Mouse (Mus musculus) cerebellum, adult (tissue): ENCODE measurements around the gene Ube4b.

Source experiments
- ATAC-seq: cut with Nextera tagmentation; 2 replicates; pipeline ENCODE4 v1.9.2; 2017; ENCODE audit warnings: mild to moderate bottlenecking, moderate library complexity, mixed read lengths; ENCODE audit not compliant: insufficient number of reproducible peaks, low FRiP score, low TSS enrichment

The Ube4b gene

GRCm38 (mm10) chr4:149396433-149397306 lies 29.9 kb downstream of the Ube4b start:
- ATAC-seq = no peak

- ATAC-seq = no peak
Measured at GRCm38 (mm10) chr4:149395581-149395980, 31.0 kb downstream of the Ube4b start.

DNA sequence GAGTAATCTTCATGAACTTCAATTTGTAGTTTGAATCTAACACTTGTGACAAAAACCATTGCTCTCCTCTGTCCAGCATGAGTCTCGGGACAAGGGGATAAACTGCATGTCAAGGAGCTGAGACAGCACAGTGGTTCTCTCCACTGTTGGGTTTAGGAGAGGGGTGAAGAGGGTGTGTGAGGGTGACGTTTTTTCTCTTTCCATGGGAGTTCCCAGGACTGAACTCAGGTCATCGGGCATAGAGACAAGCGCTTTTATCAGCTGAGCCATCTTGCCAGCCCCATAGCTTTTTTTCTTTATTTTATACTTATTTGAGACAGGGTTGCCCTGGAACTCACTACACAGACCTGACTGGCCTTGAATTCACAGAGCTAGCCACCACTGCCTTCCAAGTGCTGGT lies 32.3 kb downstream of the Ube4b start:
- ATAC-seq = no peak

GRCm38 (mm10) chr4:149393311-149393995 lies 33.1 kb downstream of the Ube4b start:
- no peak for ATAC-seq

GRCm38 (mm10) chr4:149392359-149392758 lies 34.2 kb downstream of the Ube4b start:
- ATAC-seq = no peak

GRCm38 (mm10) chr4:149381001-149381400 lies 45.5 kb downstream of the Ube4b start:
- ATAC-seq = no peak

- ATAC-seq = no peak
Measured at GRCm38 (mm10) chr4:149379881-149380280, 46.7 kb downstream of the Ube4b start.

DNA sequence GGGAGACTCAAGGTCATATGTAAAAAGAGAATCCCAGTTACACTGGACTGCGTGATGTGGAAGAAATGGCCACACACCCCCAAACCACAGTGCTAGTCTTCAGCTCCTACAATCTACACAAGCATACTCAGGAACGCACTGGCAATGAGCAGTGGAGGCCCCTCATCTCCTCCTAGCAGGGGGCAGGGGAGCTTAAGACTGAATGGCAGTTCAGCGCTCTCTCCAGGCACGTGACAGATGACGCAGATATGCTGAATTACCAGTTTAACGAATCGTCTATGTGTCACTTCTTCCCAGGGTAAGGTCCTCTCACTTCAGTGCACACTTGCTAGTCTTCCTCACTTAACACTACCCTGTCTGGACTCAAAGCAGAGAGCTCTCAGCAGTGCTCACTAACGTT lies 47.7 kb downstream of the Ube4b start:
- no peak for ATAC-seq

DNA sequence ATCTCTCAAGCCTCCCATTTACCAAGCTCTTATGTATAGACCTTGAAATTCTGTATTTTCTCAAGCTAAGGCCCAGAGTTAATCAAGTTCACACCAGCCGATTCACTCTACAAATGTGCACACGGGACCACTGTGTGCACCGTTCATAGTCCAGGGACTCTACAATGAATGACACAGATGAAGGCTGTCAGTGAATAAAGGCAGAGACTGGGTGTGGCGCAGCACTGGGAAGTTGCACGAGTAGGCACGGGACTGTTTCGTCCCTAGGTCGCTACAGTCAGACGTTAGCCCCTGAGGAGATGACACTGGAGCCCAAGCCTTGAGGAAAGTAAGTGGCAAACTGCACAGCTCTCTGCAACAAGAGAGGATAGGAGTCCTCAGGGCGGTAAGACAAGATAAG lies 50.5 kb downstream of the Ube4b start:
- ATAC-seq = no peak

DNA sequence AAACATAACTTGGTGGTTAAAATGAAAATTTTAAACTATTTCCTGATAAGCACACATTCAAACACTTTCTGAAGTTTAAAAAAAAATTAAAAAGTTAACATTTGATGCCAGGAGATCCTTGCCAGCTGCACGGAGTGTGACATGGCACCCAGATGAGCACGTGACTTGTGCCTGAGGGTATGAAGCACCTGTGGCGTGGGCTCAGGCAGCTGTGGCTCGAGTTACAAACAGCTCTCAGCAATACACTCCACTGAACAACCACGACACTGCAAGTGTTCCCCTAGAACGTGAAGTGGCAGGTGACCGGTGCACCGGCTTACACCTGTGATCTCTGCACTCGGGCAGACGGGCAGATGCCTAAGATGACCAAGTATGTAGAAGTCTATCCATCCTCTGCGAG lies 51.9 kb downstream of the Ube4b start:
- ATAC-seq = no peak

DNA sequence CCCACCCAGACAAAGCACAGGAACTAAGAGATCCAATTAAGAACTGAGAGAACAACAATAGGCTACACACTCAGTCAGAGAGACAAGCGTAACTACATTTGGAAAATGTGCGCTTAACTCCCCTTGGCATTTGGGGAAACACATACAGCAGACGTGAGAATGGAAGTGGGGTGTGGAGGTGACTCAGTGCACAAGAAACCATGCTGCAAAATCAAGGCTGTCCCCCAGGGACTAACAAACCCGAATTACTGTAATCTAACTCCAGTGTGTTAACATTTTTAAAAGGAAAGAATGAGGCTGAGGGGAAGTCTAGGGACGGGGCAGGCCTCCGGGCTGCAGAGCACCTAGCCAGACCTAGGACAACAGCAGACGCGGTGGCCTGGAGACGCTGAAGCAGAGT lies 52.6 kb downstream of the Ube4b start:
- ATAC-seq = no peak

- ATAC-seq = no peak
Measured at GRCm38 (mm10) chr4:149373431-149373830, 53.1 kb downstream of the Ube4b start.

- no peak for ATAC-seq
Measured at GRCm38 (mm10) chr4:149365702-149366370, 60.7 kb downstream of the Ube4b start.

DNA sequence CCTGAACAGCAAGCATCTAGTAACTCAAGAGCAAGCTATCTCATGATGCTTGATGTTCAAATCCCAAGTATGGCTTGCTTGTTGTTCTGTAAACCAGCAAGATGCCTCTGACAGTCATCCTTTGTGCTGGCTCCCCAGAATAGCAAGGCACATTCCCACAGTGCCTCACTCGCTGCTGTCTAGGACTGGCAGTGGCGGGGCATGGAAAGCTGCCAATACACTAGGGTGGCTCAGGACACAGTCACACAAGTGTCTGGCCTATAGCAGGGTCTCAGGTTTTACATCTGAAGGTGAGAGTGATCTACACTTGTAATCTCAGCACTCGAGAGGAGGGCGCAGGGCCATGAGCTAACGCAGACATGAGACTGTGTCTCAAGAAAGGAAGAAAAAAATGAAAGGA lies 61.7 kb downstream of the Ube4b start:
- ATAC-seq = no peak

GRCm38 (mm10) chr4:149361051-149361450 lies 65.5 kb downstream of the Ube4b start:
- ATAC-seq = no peak

DNA sequence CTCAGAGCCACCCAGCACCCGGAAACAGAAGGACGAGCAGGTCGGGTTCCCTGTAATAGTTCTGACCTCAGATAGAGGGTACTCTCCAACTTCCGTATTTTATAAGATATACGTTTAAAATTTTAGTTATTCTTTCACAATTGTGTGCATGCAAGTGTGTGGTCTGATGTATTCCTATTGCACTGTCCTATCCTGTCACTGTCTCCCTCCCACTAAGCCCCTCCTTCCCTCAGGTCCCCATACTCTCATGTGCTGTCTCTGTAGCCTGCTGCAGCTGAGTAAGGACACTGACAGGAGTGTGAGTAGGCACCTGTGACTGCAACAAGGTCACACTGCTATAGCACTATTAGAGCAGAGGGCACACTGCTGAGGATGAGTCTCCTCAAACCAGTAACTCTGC lies 65.9 kb downstream of the Ube4b start:
- no peak for ATAC-seq

- ATAC-seq = no peak
Measured at GRCm38 (mm10) chr4:149357982-149358381, 68.6 kb downstream of the Ube4b start.

GRCm38 (mm10) chr4:149354671-149355070 lies 71.9 kb downstream of the Ube4b start:
- no peak for ATAC-seq

DNA sequence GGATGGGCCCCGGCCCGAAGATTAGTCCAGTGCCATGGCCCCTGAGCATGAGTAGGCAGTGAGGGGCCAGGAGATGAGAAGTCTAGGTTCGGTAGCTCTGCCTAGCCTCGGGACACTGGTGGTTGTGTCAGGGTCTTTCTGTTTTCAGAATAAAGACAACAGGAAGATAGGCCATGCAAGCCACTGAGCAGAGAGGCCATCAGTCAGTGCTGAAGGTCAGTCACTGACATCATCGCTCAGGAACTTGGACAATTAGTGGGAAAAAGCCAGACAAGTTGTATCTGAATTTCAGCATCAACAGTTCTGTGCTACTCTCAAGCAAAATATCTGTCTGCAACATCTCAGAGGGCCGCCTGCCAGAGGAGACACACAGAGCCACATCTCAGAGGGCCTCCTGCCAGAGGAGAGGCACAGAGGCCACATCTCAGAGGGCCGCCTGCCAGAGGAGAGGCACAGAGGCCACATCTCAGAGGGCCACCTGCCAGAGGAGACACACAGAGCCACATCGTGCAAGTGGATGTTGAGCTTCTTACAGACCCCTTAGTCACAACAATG lies 74.9 kb downstream of the Ube4b start:
- no peak for ATAC-seq

GRCm38 (mm10) chr4:149348963-149349362 lies 77.6 kb downstream of the Ube4b start:
- ATAC-seq = no peak

- no peak for ATAC-seq
Measured at GRCm38 (mm10) chr4:149345873-149346272, 80.7 kb downstream of the Ube4b start.
